Mouse (Mus musculus) myocyte (in vitro differentiated cells): ENCODE measurements at regions not wholly inside any gene's neighbourhood (a gene's known extent, or its start where the extent isn't known, plus 50 kb on each side); places are given as distances from the start of the nearest gene placed in this dataset.
"Not testable (repeated sequence)": the region's sequence is repeated elsewhere in the genome, so short reads cannot be mapped to it uniquely, and the experiment has no call there.

Source experiments
- H3K27me3 ChIP-seq: one replicate; pipeline ENCODE4 v1.6.1; 2011; ENCODE audit not compliant: control insufficient read depth, insufficient read depth, insufficient read length
- H3K36me3 ChIP-seq: one replicate; pipeline ENCODE4 v1.6.1; 2011; ENCODE audit not compliant: control insufficient read depth, insufficient read depth
- H3K4me2 ChIP-seq: one replicate; pipeline ENCODE4 v1.6.1; 2011; ENCODE audit warnings: low read depth, control low read depth
- H3K4me3 ChIP-seq: one replicate; pipeline ENCODE4 v1.5.1; 2011; ENCODE audit warnings: mild to moderate bottlenecking, control low read depth, moderate library complexity
- H3K79me2 ChIP-seq: one replicate; pipeline ENCODE4 v1.6.1; 2011; ENCODE audit not compliant: control insufficient read depth, insufficient read depth
- H3ac ChIP-seq: one replicate; pipeline ENCODE4 v1.6.1; 2011; ENCODE audit not compliant: control insufficient read depth, insufficient read length
- CEBPB ChIP-seq: IDR thresholded peaks from 2 replicates; pipeline ENCODE4 v1.6.1; 2011; ENCODE audit warnings: mild to moderate bottlenecking, moderate library complexity; ENCODE audit not compliant: poor library complexity, insufficient read depth, severe bottlenecking
- E2F4 ChIP-seq: IDR thresholded peaks from one replicate; pipeline ENCODE4 v1.6.1; 2011; ENCODE audit warnings: mild to moderate bottlenecking, control low read depth, moderate library complexity; ENCODE audit not compliant: insufficient read depth
- MAX ChIP-seq: IDR thresholded peaks from one replicate; pipeline ENCODE4 v1.6.1; 2011; ENCODE audit warnings: low read depth, mild to moderate bottlenecking, control low read depth
- MYOD1 ChIP-seq, 3 experiments: IDR thresholded peaks; one replicate each; pipeline ENCODE4 v1.6.1; 2011; ENCODE audit warnings: control low read depth in 2 of 3, low read depth in 2 of 3, mild to moderate bottlenecking in 2 of 3, moderate library complexity in 1 of 3; ENCODE audit not compliant: insufficient read length in 2 of 3, control insufficient read depth in 1 of 3
- MYOG ChIP-seq, 3 experiments: IDR thresholded peaks; one replicate each; pipeline ENCODE4 v1.6.1; 2011; ENCODE audit warnings: control low read depth in 2 of 3, low read depth in 2 of 3, mild to moderate bottlenecking in 2 of 3; ENCODE audit not compliant: insufficient read length in 2 of 3, control insufficient read depth in 1 of 3, insufficient read depth in 1 of 3
- POLR2A ChIP-seq: IDR thresholded peaks from one replicate; pipeline ENCODE4 v1.6.1; 2011; ENCODE audit warnings: low read depth, mild to moderate bottlenecking, control low read depth, moderate library complexity; ENCODE audit not compliant: insufficient read length
- POLR2AphosphoS2 ChIP-seq: IDR thresholded peaks from one replicate; pipeline ENCODE4 v1.6.1; 2011; ENCODE audit warnings: low read depth, control low read depth; ENCODE audit not compliant: insufficient read length
- REST ChIP-seq: IDR thresholded peaks from one replicate; pipeline ENCODE4 v1.6.1; 2011; ENCODE audit warnings: mild to moderate bottlenecking, control low read depth, moderate library complexity; ENCODE audit not compliant: insufficient read depth, insufficient read length
- SRF ChIP-seq: IDR thresholded peaks from one replicate; pipeline ENCODE4 v1.6.1; 2011; ENCODE audit warnings: low read depth; ENCODE audit not compliant: control insufficient read depth, insufficient read length
- TCF12 ChIP-seq: IDR thresholded peaks from one replicate; pipeline ENCODE4 v1.6.1; 2011; ENCODE audit warnings: mild to moderate bottlenecking, control low read depth; ENCODE audit not compliant: poor library complexity, insufficient read depth, severe bottlenecking
- TCF3 ChIP-seq: IDR thresholded peaks from one replicate; pipeline ENCODE4 v1.6.1; 2011; ENCODE audit warnings: low read depth, control low read depth; ENCODE audit not compliant: insufficient read length
- USF1 ChIP-seq: IDR thresholded peaks from one replicate; pipeline ENCODE4 v1.6.1; 2011; ENCODE audit warnings: low read depth, mild to moderate bottlenecking, control low read depth, moderate library complexity

DNA sequence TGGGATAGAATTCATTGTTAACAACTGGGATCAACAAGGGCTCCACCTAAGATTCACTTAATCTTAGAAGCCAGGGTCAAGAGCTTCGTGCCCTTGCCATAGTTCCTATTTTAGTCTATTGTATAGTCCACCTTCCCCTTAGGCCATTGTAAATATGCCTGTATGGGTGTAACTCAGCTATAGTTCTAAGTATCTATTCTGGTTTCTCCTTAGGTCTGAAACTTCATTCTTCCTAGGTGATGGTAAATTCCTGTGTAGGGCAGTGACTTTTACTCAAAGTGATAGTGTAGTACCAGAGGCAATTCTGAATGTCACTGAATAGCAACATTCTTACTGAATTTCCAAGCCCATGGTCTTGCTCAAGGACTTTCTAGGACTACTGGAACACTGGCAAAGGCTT, 989.4 kb downstream of the Ankrd7 start:
- H3K4me2 ChIP-seq, H3K36me3 ChIP-seq, H3ac ChIP-seq, H3K4me3 ChIP-seq, H3K79me2 ChIP-seq, H3K27me3 ChIP-seq: not testable (repeated sequence)

- H3K4me3 ChIP-seq, result no peak overlapping the region
- no peak for TF ChIP-seq MYOG (IDR thresholded peaks at IDR 0.05; ENCODE audit: control insufficient read depth in 1 of 3, insufficient read depth in 1 of 3, insufficient read length in 2 of 3, low read depth in 2 of 3)
- no peak for TF ChIP-seq TCF3
- no peak for TF ChIP-seq CEBPB
- no peak for TF ChIP-seq E2F4
- no peak for TF ChIP-seq MYOD1 (IDR thresholded peaks at IDR 0.05; ENCODE audit: control insufficient read depth in 1 of 3, insufficient read length in 2 of 3, low read depth in 2 of 3)
- TF ChIP-seq REST, result no peak
- TF ChIP-seq TCF12, result no peak
- H3K4me2 ChIP-seq, result no peak overlapping the region
- no peaks in the 10 kb centered on the region for H3K27me3 ChIP-seq
- no peak overlapping the region for H3ac ChIP-seq
- H3K79me2 ChIP-seq, result no peaks in the 10 kb centered on the region
- no peaks in the 10 kb centered on the region for H3K36me3 ChIP-seq
Measured at GRCm38 (mm10) chr6:19864101-19864500, 998.0 kb downstream of the Ankrd7 start.

DNA sequence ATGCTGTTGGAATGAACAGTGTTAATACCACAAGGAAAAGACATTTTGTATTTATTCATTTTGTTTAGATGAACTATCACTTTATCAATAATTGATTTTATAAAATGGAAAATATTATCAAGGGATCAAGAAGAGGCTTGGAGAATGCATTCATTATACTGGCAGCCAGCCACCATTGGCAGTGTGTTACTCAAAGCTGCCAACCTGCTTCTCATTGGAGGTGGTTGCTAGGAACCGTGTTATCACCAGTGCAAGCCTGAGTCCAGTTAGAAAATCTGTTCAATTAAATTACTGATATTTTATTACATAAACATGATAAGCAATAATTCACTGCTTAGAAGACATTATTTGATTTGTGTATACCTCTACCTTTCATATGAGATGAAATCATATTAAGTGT, 1003.6 kb downstream of the Ankrd7 start:
- Histone ChIP-seq H3K36me3 (no peaks in the 10 kb centered on the region), H3K4me2 (no peak overlapping the region), H3K79me2 (no peaks in the 10 kb centered on the region), H3K27me3 (no peaks in the 10 kb centered on the region), H3ac (no peak overlapping the region), H3K4me3 (no peak overlapping the region)
- TF ChIP-seq REST, result no peak
- TF ChIP-seq MYOD1 (IDR thresholded peaks at IDR 0.05; ENCODE audit: control insufficient read depth in 1 of 3, insufficient read length in 2 of 3, low read depth in 2 of 3), result no peak
- TF ChIP-seq USF1, result no peak
- TF ChIP-seq CEBPB, result no peak
- TF ChIP-seq MYOG (IDR thresholded peaks at IDR 0.05; ENCODE audit: control insufficient read depth in 1 of 3, insufficient read depth in 1 of 3, insufficient read length in 2 of 3, low read depth in 2 of 3), result no peak
- TF ChIP-seq SRF, result no peak
- no peak for TF ChIP-seq TCF12
- no peak for TF ChIP-seq MAX
- TF ChIP-seq E2F4, result no peak
- no peak for TF ChIP-seq POLR2AphosphoS2
- no peak for TF ChIP-seq POLR2A
- no peak for TF ChIP-seq TCF3

DNA sequence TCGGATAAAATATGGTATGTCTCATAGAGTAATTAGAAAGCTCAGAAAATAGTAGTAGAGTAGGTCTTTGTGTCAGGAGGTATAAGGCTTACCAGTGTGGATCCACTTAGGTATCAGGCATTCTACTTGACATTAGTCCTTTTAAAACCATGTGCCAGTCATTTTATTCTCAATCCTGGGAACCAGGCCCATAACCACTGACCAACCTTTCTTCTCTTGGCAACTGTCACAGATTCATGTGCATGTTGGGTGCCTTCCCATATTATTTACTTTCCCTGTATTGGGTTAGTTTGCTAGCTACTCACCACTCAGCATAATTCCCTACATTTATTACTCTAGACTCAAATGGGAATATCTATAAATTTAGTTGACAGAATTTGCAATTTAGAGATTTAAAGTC, 1045.1 kb downstream of the Ankrd7 start:
- Histone ChIP-seq H3K27me3 (no peaks in the 10 kb centered on the region), H3K4me3 (no peak overlapping the region), H3ac (no peak overlapping the region), H3K4me2 (no peak overlapping the region), H3K36me3 (no peaks in the 10 kb centered on the region), H3K79me2 (no peaks in the 10 kb centered on the region)
- TF ChIP-seq USF1 (no peak), E2F4 (no peak), POLR2AphosphoS2 (no peak), TCF12 (no peak), CEBPB (no peak), REST (no peak), MYOG (IDR thresholded peaks at IDR 0.05; ENCODE audit: control insufficient read depth in 1 of 3, insufficient read depth in 1 of 3, insufficient read length in 2 of 3, low read depth in 2 of 3) (no peak), SRF (no peak), TCF3 (no peak), POLR2A (no peak), MAX (no peak), MYOD1 (IDR thresholded peaks at IDR 0.05; ENCODE audit: control insufficient read depth in 1 of 3, insufficient read length in 2 of 3, low read depth in 2 of 3) (no peak)

DNA sequence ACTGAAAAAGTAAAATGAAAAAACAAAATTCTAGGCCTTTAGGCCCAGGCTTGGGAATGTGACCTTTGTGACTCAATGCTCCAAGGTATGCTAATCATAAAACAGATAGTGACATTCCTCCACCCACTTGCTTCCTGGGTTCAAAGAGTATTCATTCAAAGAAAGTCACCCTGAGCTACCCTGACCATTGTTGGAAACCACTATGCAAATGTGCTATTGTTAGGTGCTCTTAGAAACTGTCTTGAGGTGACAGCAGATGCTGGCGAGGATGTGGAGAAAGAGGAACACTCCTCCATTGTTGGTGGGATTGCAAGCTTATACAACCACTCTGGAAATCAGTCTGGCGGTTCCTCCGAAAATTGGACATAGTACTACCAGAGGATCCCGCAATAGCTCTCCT, 1075.7 kb downstream of the Ankrd7 start:
- not testable (repeated sequence) for H3K79me2 ChIP-seq, H3K4me2 ChIP-seq, H3ac ChIP-seq, H3K27me3 ChIP-seq, H3K4me3 ChIP-seq, H3K36me3 ChIP-seq

GRCm38 (mm10) chr6:19944334-19944733, 1078.2 kb downstream of the Ankrd7 start:
- TF ChIP-seq E2F4 (no peak), TCF3 (no peak), USF1 (no peak), TCF12 (no peak), POLR2A (no peak), POLR2AphosphoS2 (no peak), CEBPB (no peak), MYOD1 (IDR thresholded peaks at IDR 0.05; ENCODE audit: control insufficient read depth in 1 of 3, insufficient read length in 2 of 3, low read depth in 2 of 3) (no peak), SRF (no peak), MYOG (IDR thresholded peaks at IDR 0.05; ENCODE audit: control insufficient read depth in 1 of 3, insufficient read depth in 1 of 3, insufficient read length in 2 of 3, low read depth in 2 of 3) (no peak), REST (no peak), MAX (no peak)

More at GRCm38 (mm10) chr6:19944334-19944733, 1078.2 kb downstream of the Ankrd7 start:
- H3K4me2 ChIP-seq, result no peak overlapping the region
- no peaks in the 10 kb centered on the region for H3K36me3 ChIP-seq
- no peaks in the 10 kb centered on the region for H3K79me2 ChIP-seq
- H3K27me3 ChIP-seq, result no peaks in the 10 kb centered on the region
- no peak overlapping the region for H3ac ChIP-seq
- no peak overlapping the region for H3K4me3 ChIP-seq
